Mouse (Mus musculus) large intestine, adult 2 months (tissue): ENCODE results near the gene Fbxw8. TPM values are rescaled to one million over a fixed set of nuclear protein-coding genes. Genes with fewer than 3 reads are reported as not detected.

Experiments
- DNase-seq: peaks from one replicate; pipeline ENCODE4 v3.0.0-alpha.2; 2012; ENCODE audit warnings: low read depth, low spot score
- WGBS: fragments of 180-500 bp; shearing (Covaris S2); methylation state at CpG from one replicate; pipeline ENCODE4 v1.1.7; 2018; 5-methylcytosine and 5-hydroxymethylcytosine counted together
- polyA plus RNA-seq: library from polyadenylated mRNA; depleted of rRNA; stranded (reverse); fragments of >200 nt; gene quantifications from 2 replicates; pipeline ENCODE4 v1.2.3, GENCODE M21; 2012

Gene Fbxw8
- polyA plus RNA-seq, 1 experiment, result 29.4 TPM

DNA sequence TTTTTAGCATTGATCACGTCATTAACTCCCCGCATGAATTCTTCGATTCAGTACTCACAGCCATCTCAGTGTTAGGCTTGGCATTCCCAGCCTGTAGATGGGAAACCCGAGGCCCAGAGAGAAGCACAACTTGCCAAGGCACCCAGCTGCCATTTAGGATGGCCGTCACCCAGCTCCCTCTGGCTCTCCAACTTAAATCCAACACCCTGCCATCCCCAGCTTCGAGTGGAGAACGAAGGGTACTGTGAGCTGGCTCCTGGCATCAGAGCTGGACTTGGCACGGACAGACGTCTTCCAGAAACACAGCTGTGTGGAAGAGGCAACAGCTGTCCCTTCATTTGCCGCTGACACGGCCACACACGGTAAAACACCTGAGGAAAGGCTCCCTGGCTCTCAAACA lies 9.3 kb upstream of the Fbxw8 start, which contains the start of gene Hrk:
Gene Hrk, plus strand, starts transcription at position 68 of the 400 bp plus-strand sequence.
- DNase-seq, result no peak
- WGBS, result 60% methylated on average over 12 of the region's 12 CpGs

DNA sequence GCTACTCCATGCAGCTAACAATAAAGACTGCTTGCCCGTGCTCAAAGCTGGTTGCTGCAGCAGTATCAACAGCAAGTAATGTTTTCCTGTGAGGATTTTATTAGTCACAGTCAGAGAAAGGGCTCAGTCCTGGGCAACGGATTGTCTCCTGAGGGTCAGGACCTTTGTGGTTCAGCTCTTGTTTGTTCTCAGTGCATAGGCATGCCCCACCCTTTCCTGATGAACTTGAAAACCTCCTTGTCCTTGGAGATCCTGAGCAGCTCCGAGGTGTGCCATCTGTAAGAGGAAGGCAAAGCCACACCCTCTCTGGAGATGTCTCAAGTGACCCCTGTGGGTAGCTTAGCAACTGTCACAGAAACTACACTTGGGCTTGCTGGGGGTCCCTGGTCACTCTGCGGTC lies 5.4 kb upstream of the Fbxw8 start:
- 12% methylated on average over 4 of the region's 4 CpGs for WGBS
- DNase-seq, result no peak

DNA sequence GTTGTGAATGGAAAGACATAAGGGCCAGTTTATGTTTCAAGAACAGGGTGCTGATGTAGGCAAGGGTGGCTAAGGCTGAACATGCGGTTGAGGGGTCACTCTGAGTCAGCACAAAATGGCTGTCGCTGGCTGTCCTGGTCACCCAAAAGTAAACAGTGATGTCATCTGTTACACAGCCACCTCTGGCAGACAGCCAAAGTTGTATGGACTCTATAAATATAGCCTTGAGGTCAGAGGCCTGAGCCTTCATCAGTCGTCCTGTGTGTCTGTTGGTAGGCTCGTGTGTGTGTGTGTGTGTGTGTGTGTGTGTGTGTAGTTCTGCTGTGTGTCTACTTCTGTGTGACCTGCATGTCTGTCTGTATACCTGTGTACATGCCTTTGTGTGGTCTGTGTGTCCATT lies 1.7 kb upstream of the Fbxw8 start:
- 11% methylated on average over 4 of the region's 4 CpGs for WGBS
- DNase-seq, result no peak

DNA sequence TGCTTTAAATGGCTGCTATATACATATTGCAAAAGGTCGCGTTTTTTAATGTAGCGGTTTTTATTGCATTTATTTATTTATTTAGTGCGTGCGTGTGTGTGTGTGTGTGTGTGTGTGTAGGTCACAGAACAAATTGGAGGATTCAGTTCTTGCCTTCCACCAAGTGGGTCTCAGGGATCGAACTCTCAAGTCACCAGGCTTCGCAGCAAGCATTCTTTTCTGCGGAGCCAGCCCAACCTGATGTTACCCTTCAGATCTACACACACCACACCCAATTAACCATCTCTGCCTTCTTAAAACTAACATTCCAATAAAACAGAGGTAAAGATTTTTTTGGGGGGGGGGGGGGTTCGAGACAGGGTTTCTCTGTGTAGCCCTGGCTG lies 292 bp upstream of the Fbxw8 start:
- WGBS, result 21% methylated on average over 9 of the region's 9 CpGs
- DNase-seq, result no peak

DNA sequence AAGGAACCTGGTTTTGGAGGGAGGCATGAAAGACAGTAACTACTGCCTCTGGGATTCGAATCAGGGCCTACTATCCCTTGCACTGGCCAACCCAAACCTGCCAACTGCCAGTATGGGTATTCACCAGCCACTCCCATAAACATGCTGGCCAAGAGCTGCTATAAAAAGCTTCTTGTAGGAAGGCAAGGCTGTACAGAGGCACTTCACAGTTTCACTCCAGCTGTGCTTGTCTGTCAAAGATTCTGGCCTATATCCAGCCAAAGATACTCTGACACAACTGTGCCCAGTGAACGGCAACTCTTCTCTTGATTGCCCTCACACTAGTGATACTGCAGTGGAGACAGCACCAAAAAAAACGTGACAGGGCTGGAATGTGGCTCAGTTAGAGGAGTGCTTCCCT lies 5.6 kb downstream of the Fbxw8 start:
- WGBS, result 28% methylated on average over 3 of the region's 3 CpGs
- no peak for DNase-seq

DNA sequence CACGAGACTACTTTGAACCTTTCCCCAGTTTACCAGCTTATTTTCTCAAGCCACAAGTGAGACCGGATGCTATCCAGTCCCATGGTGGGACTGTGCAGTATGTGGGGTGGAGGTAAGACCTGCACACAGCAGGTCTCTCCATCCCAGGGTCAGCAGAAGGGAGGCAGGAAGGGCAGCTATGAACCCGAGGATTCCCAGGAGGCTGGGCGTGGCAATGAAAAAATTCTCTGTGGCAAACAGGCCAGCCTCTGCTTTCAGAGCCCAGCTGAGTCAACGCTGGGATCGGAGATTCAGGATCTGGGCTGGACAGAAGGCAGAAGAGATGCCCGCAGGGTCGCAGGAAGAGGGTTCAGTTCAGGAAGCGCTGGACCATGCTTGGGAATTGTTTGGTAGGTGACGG lies 8.0 kb downstream of the Fbxw8 start:
- 66% methylated on average over 10 of the region's 10 CpGs for WGBS

DNA sequence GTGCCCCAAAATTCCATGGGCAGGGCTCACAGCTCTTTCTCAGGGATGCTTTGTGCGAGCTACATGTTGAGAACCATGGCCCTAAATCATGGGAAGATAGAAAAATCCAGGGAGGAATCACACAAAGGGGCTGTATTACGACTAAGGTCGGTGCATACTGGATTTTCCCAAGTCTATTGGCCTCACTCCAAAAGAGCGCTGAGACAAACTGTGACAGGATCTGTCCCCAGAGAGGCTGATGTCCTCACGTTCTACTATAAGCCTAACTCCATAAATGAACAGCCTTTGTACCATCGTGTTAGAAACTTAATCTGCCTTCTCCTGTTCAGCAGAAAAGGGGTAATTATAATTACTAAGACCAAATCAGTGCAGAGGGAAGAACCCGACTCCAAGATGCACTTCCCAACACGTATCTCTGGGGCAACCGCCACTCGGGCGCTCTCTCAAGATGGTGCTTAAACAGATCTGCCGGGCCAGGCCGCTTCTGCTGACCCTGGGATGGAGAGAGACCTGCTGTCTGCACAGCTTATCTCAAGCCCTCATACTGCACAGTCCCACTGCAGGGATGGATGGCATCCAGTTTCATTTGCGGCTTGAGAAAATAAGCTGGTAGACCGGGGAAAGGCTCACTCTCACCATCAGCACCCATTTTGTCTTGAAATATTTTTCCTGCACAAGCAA lies 9.1 kb downstream of the Fbxw8 start:
- 74% methylated on average over 15 of the region's 15 CpGs for WGBS
- DNase-seq, result no peak

More for the DNA sequence above, 8.0 kb downstream of the Fbxw8 start:
- DNase-seq, result no peak

DNA sequence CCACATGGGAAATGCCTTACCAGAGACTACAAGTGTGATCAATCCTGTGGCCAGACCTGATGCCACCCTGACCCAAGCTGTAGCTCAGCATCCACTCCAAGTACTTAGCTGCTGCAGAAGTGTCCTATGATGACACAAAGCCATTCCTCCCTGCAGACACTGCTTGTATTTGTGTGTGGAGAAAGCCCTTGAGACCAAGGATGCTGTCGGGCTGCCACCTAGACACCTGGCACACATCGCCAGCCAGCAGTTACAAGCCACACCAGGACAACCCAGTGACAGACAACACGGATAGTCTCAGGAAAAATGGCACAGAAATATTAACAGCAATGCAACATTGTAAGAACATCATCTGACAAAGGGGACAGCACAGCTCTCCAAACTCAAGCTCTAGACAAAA lies 9.8 kb downstream of the Fbxw8 start:
- 90% methylated on average over 3 of the region's 3 CpGs for WGBS
- no peak for DNase-seq

DNA sequence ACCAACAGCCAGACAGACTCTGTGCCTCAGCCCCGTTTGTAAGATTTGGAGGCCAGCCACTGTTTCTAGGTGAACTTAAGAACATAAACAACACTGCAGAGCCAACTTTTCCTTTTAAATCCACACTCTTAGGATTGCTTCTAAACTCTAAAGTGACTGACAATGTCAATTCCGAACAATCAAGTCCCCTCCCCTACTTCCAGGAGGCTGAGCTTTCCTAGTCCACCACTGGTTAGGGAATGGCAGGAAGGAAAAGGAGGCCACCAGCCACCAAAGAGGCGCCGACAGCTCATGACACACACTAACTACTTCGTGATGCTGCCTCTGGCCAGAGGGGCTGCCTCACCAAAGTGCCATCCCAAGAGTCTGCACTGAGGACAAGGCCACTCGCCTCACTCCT lies 10.5 kb downstream of the Fbxw8 start:
- DNase-seq, result no peak
- 76% methylated on average over 6 of the region's 6 CpGs for WGBS

DNA sequence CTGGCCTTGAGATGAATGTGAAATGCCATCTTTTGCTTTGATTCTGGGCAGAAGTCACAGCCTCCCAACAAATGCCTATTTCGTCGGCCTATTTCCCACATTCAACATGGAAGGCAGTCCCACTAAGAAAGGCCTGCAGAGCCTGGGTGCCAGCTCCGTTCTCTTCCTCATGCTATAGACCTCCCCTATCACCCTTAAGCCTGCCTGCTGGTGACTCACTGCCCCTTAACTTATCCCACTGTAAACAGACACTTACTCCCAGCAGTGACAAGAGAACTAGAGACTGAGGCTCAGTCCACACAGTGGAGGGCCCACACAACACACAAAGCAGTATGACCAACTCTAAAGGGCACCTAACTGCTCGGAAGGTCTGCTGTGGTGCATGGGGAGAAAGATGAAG lies 10.9 kb downstream of the Fbxw8 start:
- WGBS, result 83% methylated on average over 4 of the region's 4 CpGs
- DNase-seq, result no peak

DNA sequence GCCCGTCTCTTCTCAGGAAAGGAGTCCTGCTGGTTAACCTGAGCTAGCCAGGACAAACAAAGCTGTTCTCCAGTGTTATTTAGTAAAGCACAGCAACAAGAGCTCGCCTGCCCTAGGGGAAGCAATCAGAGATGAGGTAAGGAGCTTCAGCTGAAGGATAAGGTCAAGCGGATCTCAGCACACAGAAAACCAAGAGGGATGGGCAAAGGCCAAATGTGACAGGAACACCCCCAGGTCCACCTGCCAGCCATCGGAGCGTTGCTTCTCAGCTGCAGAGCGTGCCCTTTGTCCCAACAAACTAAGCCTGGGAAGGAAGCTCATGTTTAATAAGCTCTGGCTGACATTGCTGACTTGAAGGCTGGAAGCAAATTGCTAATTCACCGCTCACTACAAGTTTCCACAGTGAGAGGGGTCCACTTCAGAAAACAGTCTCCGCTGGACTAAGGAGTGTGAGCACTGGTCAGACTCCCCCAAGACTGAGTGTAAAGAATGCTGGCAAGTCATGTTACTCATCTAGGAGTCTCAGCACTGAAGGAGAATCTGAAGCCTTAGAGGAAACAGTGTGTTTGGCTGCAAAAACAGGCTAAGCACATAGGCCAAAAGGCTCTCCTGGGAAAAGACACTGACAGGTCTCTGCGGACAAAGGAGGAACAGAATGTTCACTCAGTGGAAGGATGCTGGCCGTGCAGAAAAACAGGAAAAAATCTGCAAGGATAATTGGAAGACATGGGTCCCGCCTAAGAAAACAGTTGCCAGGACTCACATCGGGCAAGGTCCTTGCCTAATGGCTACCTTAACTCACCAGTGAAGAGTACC lies 11.8 kb downstream of the Fbxw8 start:
- no peak for DNase-seq
- 75% methylated on average over 12 of the region's 12 CpGs for WGBS

DNA sequence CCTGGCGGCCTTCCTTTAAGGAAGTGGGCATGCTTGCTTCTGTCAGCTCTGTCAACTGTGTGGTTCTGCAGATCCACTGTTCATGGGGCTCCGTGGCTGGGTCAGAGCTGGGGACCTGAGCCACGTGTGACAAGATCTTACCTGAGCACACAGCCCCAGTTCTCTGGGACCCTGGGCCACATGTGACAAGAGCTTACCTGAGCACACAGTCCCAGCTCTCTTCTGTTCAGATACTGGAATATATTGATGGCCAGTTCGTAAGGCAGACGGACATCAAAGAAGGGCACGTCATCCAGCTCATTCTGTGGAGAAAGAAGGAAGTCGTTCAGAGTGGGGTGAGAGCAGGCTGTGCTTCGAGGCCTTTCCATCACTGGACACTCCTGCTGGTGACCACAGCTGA lies 12.8 kb downstream of the Fbxw8 start:
- WGBS, result 87% methylated on average over 8 of the region's 8 CpGs
- DNase-seq, result no peak

DNA sequence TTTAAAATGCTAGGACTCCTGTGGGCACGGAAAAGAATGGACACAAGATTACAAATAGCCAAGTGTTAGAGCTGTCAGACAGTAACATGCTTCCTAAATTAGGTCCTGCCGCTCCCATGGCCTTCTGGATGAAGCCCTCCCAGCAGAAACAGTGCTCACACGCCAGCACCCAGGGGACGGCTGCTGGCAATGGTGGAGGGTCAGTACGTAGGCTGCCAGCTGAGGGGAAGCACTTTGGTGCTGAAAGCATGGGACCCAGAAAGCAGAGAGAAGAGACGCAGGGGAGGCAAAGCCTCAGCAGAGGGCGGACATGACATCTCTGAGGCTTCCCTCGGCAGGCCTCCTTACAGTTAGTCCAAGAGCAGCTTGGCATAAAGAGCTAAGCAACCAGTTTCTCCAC lies 15.6 kb downstream of the Fbxw8 start:
- DNase-seq, result no peak
- 93% methylated on average over 8 of the region's 8 CpGs for WGBS

DNA sequence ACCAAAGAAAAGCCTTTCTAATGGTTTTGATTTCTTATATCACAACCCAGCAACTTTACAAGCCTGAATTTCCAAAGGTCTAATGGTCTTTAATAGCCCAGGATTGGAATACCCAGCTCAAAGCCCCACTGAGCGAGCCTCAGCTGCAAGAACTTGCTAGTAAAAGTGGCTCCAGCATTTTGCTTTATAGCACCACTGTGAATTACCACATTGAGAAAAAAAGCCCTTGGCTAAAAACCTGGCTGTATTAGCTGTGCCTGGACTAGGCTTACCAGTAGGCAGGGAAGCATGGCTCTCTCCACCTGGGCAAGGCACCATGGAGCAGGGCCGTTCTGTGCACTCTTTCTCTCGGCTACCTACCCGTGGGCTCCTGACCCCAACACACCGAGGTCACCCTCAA lies 18.9 kb downstream of the Fbxw8 start:
- WGBS, result 88% methylated on average over 5 of the region's 5 CpGs
- no peak for DNase-seq

DNA sequence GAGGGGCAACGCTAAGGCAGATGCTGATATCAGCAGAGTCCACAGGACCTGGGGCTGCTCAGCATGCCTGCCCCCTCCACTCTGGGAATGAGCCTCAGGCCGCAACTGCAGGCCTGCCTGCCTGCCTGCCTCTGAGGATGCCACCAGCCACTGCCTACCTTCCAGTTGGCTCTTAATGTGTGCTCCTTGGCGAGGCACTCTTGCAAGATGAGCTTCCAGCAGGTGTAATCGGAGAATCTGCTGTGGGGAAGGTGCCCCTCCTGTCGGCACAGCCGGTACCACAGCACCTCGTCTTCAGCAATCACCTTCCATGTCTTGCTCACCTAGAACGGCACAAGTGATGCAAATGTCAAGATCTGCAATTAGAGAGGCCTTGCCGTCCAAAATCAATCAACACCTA lies 26.6 kb downstream of the Fbxw8 start:
- 89% methylated on average over 9 of the region's 9 CpGs for WGBS
- DNase-seq, result no peak

DNA sequence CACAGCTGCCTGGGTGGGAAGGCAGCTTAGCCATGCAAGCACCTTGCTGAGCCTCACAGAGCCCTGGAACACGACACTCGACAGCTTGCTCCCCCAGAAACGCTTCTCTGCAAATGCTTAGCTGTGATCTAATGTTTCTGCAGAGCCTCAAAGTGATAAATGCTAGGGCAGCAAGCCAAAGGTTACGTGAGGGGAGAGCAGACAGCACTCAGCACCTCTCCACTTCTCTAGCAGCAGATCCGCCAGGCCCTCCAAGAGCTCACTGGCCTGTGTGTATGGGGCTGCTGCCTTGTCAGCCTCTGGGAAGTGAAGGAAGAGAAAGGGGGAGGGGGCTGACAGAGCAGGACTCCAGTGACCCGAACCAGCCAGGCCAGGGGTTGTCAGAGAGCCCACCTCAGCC lies 27.1 kb downstream of the Fbxw8 start:
- 71% methylated on average over 6 of the region's 6 CpGs for WGBS
- no peak for DNase-seq

DNA sequence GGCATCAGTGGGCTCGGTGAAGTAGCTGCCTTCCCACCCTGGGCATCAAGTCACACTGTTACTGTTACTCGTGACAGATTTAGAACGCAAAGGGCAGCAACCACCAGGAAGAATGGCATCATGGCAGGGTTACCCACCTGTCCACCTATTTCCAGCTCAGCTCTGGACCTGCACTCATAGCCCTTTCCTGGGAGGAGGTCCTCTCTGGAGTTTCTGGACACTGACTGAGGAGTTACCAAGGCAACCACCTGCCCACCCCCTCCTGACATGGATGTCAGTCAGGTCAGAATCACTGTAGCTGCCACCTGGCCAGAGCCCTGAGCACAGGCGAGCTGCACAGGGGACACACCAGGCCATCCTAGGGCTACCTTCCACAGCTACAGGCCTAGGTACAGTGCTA lies 28.6 kb downstream of the Fbxw8 start:
- WGBS, result 90% methylated on average over 4 of the region's 4 CpGs
- no peak for DNase-seq

DNA sequence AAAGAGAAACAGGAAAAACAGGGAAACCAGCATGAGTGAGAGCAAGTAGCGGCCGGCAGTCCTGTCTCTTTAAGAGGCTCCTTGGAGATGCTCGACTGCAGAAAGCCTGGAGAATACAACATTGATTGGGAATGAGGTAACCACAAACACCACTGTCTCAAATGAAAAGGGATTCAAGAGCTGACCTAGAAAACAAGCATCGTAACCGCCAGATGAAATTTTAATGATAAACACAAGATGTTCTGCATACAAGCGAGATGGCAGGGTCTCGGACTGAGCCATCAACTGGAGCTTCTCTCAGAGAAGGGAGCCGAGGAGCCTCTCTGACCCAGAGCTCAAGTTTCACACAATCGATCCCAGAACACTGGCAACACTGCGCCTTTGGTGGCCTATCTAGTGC lies 32.2 kb downstream of the Fbxw8 start:
- DNase-seq, result no peak
- 66% methylated on average over 10 of the region's 10 CpGs for WGBS

DNA sequence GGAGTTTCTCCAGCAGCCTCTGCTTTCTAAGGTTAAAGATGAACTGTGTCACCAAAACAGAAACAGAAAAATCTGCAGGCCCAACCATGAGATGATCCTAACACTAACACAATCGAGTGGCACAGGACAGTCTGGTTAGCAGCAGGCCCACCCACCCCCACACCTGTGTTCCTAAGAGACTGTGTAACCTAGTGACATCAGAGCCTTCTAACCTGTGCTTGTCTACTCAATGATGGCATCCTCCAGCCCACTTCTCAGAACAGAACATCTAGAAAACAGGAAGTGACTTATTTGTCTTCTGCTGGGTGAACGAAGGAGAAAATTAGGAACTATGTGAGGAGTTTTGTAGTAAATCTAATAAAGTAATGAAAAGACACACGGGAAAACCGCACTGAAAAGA lies 33.3 kb downstream of the Fbxw8 start:
- WGBS, result 76% methylated on average over 4 of the region's 4 CpGs
- DNase-seq, result no peak

DNA sequence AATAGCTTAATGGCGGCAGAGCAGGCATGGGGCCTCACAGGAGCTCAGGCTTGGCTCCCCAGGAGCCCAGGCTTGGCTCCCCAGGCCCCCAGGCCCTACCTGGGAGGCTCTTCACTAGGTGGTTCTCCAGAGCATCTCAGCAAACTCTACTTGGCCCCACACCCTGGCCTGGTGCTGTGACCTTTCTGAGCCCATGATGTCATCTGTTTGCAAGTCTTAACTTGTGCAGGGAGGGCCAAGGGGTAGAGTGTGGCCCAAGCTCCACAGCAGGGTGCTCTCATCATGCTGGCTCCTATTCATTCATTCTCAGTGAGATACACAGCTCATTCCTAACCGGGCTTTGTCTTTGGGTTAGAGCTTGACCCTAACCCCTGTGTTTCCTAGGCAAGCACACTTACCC lies 34.6 kb downstream of the Fbxw8 start:
- DNase-seq, result no peak
- WGBS, result 76% methylated on average over 2 of the region's 2 CpGs

DNA sequence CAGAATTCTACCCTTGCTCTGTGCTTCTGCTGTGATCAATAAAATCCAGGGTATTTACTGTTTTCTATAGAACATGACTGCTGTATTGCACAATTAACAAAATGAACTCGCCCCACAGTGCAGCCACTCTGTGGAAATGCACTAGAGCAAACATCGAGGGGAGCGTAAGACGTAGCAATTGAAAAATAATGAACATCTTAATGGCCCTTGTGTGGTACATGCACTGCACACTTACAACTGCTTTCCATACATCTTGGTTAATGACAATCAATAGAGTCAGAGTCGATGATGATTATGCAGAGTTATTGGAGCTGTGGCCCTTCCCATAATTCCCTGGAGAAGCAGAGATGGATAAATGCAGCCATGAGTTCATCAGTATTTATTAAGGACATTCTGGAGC lies 36.3 kb downstream of the Fbxw8 start:
- DNase-seq, result no peak
- WGBS, result 95% methylated on average over 5 of the region's 5 CpGs
